Mouse (Mus musculus) layer of hippocampus, adult 18-20 months (tissue): ENCODE data around the gene Naa11. TPM values are rescaled to one million over a fixed set of nuclear protein-coding genes. Genes with fewer than 3 reads are reported as not detected.

ENCODE experiments used
- DNase-seq, 2 experiments: peaks; one replicate each; pipeline ENCODE4 v3.0.0; 2022; ENCODE audit warnings: low spot score in 2 of 2
- total RNA-seq, 2 experiments: library from RNA; stranded (reverse); gene quantifications; 2 replicates each; pipeline ENCODE4 v1.2.3; 2021

Gene Naa11
- total RNA-seq, 2 experiments from 2014 or later = not detected

DNA sequence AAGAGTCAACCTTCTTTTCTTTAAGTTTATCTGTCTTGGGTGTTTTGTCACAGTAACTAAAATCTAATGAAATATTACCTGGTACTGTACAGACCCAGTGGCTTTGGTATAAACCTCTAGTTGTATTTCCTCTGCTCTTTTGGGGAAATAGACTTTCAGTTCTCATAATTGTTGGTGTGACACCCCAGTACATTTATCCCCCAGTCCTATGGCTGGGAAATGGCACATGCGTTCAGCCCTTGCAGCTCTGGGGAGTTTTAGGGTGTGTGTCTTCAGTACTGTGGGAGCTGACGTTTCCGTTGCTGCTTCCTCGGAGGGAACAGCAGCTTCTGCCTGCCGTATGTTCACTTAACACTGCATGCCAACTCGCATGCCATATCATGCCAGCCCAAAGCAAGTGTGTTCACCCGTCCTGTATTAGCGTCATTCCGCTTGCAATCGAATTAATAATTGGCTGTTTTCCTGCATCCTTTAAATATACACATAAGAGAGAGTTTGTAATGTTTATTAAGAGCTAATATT, 46.4 kb downstream of the Naa11 start:
- peak; percentile 32 to 77 for DNase-seq

DNA sequence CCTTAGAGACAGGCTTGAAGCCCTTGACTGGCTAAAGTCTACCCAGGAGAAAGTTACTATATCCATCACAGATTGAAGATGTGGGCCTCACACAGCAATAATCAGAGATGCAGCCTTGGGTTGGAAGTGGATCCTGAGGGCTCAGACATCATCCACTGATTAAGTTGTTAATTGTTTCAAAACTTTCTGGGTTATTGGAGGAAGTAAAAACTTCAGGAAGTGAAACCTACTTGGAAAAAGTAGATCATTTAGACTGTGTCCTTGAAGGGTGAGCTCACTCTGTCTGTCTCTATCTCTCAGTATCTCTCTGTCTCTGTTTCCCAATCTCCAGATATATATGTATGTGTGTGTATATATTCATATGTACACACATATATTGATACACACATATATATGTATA, 47.0 kb downstream of the Naa11 start:
- DNase-seq = no peak

DNA sequence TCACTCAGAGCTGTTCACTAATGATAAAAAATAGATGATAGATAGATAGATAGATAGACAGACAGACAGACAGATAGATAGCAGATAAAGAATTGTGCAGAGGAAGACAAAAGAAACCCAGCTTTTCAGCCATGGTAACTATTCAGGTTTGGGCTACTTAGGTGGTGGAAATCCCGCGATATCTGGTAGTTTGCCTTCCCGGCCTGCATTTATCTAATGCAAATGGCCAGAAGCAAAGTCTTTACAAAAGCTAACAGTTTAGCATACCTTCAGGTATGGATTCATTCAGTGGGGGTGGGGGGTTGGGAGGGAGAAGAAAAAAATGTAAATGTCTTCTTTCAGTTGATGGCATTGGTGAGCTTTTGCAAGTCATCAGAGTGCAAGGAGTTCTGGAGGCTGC, 48.0 kb downstream of the Naa11 start:
- no peak for DNase-seq

DNA sequence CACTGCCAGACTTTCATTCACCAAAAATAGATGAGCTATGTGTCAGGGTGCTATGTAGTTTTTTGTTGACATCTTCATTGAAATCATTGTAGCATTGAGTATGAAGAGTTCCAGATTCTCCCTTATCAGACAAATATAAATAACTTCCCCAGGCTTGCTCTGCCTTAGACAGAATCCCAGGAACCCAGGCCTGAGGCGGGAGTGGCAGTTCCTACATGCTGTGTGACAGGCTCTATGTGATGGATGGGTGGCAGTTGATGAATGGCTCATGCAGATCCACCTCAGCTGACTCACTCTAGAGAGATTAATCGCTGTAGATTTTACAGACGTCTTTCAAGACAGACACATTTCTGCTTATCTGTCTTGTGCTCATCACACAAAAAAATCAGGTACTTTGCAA, 57.4 kb downstream of the Naa11 start:
- DNase-seq = no peak

Other genes with a start within 250 kb of the Naa11 start
- gene Gk2, start 64.6 kb upstream of the Naa11 start, total RNA-seq = not detected